In genomic region chr17:94735437-94735836, GRCm38 (mm10) we compare ENCODE assay signal across 9 mouse cellular contexts. TPM values are rescaled to one million over a fixed set of nuclear protein-coding genes. Genes with fewer than 3 reads are reported as not detected.
DNase-seq lines count a peak whose midpoint lies in the region; ATAC-seq lines count a peak whose summit lies in the region.
"Had no signal": no experiment of that assay in that cellular context is flagged by ENCODE, and none has a peak within 500 bp of the region (broad histone marks: within the 10 kb centered on the region; RNA-seq: fewer than 3 reads in every experiment).

No protein-coding gene starts in this region.

- no peak overlapping the region for H3K4me3 ChIP-seq in kidney, embryonic 15.5 days (replicated peaks)
- H3K4me3 ChIP-seq: neural tube, embryonic 13.5 days had no signal

- no peak for ATAC-seq in kidney, embryonic 15.5 days (replicated peaks; ENCODE audit: low FRiP score)
- ATAC-seq in common myeloid progenitor, adult 5-6 weeks (replicated peaks; ENCODE audit: low read depth, poor library complexity, severe bottlenecking), result peak; percentile 78
- no peak for ATAC-seq in cerebellum, adult (ENCODE audit: insufficient number of reproducible peaks, low FRiP score, low TSS enrichment)

- peaks cover 31% of the 10 kb centered on the region for H3K36me3 ChIP-seq in kidney, embryonic 15.5 days

- peak; percentile 15 for DNase-seq in kidney, adult 9 months
- peak; percentile 5 to 17 for DNase-seq in B cell, adult 2 months
- peak; percentile 28 for DNase-seq in induced T-regulatory cell, adult 2 months (ENCODE audit: low read depth)
- no peak for DNase-seq in adrenal gland, postnatal 4 days (ENCODE audit: low spot score in 2 of 2)
- DNase-seq in adrenal gland, postnatal 25 days, result no peak

- no peak overlapping the region for H3K27ac ChIP-seq in kidney, embryonic 15.5 days
- H3K27ac ChIP-seq: neural tube, embryonic 13.5 days had no signal

- no peaks in the 10 kb centered on the region for H3K9me3 ChIP-seq in kidney, embryonic 15.5 days (replicated peaks)
- H3K9me3 ChIP-seq: neural tube, embryonic 13.5 days had no signal

- no peaks in the 10 kb centered on the region for H3K4me1 ChIP-seq in kidney, embryonic 15.5 days
- H3K4me1 ChIP-seq: neural tube, embryonic 13.5 days had no signal

- H3K27me3 ChIP-seq in kidney, embryonic 15.5 days, result no peaks in the 10 kb centered on the region
- H3K27me3 ChIP-seq: neural tube, embryonic 13.5 days had no signal

- H3K9ac ChIP-seq in kidney, embryonic 15.5 days, result no peak overlapping the region
- H3K9ac ChIP-seq: neural tube, embryonic 13.5 days had no signal

- no peak overlapping the region for H3K4me2 ChIP-seq in kidney, embryonic 15.5 days
- H3K4me2 ChIP-seq: neural tube, embryonic 13.5 days had no signal

- 72% methylated on average over 4 of the region's 4 CpGs for WGBS in kidney, embryonic 15.5 days

RNA-seq across cellular contexts. Expression of gene Mettl4, which starts 14.4 kb away (rescaled TPM):
- polyA plus RNA-seq in kidney, embryonic 15.5 days (2015; fragmentation: Nextera tagmentation; extraction: Ambion mirVana), result 20.5 and 21.7 TPM in 2 replicates
- 27.5 and 31.1 TPM in 2 replicates for total RNA-seq in common myeloid progenitor, adult 5-6 weeks (2017)
- total RNA-seq in adrenal gland, postnatal 4 days (2021), result 10 to 100 TPM; 15.3 to 15.6 TPM
- 17.7 and 19.9 TPM in 2 replicates for total RNA-seq in adrenal gland, postnatal 25 days (2021)

Comparison
In these comparisons a context has a peak if more than half of its experiments do, and no peak if none do; other contexts are left out.
1. DNase-seq: peak in kidney, adult 9 months (single experiment), B cell, adult 2 months (2 of 2) and induced T-regulatory cell, adult 2 months (single experiment); none in adrenal gland, postnatal 4 days (0 of 2) and adrenal gland, postnatal 25 days (single experiment).